Mouse (Mus musculus): Measurements from ENCODE around the gene Medag.

DNA sequence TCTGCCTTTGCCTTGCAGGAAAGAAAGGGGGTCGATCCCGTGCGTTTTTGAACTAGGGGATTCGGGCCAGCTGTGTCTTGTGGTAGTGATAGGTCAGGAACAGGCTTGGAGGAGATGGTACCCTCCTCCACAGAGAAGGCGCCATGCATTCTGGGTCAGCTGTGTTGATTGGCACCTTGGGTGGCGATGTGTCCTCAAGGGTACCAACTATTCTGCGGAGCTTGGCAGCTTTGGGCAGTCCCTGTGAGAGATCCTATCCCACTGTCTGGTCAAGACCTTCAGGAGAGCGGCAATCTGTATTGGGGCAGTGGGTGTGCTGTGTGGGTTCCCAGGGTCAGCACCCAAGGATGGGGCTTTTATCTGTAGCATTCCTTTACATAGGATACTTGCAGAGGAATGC lies 31.7 kb upstream of the Medag start:
- TF ChIP-seq CTCF (IDR thresholded peaks at IDR 0.05; ENCODE audit: low read depth) (no peak), EP300 (optimal IDR thresholded peaks at IDR 0.05) (no peak)

All from stomach, postnatal 0 days (tissue).